Mouse (Mus musculus): ENCODE measurements around the gene Olfr319. TPM values are rescaled to one million over a fixed set of nuclear protein-coding genes. Genes with fewer than 3 reads are reported as not detected.

Olfr319 gene
- polyA plus RNA-seq (2017; shearing (Covaris generic)), result not detected

DNA sequence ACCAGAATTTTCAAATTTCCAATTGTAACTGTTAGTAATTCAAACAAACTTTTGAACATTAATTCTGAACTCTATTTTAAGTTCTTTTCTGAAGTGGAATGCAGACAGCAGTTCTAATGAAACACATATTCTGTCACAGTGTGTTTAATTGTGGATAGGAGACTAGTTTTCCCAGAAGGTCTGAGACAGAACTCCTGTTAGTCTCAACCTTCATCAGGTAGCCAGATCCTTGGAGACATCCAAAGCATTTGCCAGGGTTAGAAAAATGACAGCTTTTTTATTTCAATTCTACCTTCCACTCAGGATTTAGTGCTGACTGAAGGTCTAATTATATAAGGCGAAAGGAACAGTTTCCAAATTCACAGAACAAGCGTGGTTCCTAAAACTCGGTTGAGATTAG, at the start of gene Olfr319:
TSS of gene Olfr319 (plus strand) at position 301 of the 400 bp plus-strand sequence.

DNA sequence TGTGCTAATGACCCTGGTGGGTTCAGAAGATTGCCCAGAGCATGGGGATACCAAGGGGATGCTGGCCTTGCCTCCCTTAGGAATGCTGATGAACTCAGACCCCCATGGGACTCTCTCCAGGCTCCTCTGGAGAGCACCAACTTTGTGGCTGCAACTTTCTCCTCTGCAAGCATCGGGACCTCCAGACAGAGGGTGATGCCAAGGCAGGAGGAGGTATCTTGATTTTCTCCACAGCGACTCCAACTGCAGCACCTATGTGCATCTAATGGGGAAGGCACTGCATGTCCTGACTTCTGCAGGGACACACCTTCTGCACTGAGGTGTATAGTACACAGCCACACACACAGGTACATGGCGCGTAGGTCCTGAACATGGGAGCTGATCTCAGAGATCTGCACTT, 40.4 kb upstream of the Olfr319 start, which contains the start of gene Olfr322:
TSS of gene Olfr322 (plus strand) at position 187 of the 400 bp plus-strand sequence.

DNA sequence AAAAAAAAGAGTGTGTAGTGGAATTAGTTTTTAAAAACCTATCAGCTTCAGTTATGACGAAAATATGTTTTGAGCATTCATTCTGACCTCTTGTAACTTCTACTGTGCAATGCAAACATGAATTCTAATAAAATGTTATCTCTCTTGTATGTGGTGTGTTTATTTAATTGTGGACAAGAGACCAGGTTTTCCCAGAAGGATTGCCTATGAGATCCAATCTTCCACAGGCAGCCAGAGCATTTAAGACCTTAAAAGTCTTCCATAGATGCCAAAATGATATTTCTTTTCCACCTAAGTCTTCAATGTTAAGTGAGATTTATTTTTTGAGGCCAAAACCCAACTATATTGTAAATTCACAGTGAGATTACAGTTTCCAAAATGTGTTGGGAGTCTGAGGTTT, 18.2 kb upstream of the Olfr319 start, which contains the start of gene Olfr320:
TSS of gene Olfr320 (plus strand) at position 301 of the 400 bp plus-strand sequence.

DNA sequence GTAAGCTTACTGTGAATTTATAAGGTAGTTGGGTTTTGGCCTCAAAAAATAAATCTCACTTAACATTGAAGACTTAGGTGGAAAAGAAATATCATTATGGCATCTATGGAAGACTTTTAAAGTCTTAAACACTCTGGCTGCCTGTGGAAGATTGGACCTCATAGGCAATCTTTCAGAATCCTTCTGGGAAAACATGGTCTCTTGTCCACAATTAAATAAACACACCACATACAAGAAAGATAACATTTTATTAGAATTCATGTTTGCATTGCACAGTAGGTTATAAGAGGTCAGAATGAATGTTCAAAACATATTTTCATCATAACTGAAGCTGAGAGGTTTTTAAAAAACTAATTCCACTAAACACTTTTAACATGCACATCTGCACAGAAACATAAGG, 25.0 kb downstream of the Olfr319 start, which contains the start of gene Olfr318:
TSS of gene Olfr318 (minus strand) at position 101 of the 400 bp plus-strand sequence.

DNA sequence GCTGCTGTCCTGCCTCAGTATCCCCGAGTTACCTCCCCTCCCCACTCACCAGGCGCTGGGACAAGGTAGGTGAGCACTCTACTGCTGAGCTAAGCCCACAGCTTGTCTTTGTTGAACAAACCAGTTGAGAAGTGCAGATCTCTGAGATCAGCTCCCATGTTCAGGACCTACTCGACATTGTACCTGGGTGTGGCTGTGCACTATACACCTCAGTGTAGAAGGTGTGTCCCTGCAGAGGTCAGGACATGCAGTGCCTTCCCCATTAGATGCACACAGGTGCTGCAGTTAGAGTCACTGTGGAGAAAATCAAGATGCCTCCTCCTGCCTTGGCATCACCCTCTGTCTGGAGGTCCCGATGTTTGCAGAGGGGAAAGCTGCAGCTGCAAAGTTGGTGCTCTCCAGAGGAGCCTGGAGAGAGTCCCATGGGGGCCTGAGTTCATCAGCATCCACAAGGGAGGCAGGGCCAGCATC, 39.9 kb downstream of the Olfr319 start, which contains the start of gene Olfr317:
TSS of gene Olfr317 (minus strand) at position 421 of the 471 bp plus-strand sequence.

DNA sequence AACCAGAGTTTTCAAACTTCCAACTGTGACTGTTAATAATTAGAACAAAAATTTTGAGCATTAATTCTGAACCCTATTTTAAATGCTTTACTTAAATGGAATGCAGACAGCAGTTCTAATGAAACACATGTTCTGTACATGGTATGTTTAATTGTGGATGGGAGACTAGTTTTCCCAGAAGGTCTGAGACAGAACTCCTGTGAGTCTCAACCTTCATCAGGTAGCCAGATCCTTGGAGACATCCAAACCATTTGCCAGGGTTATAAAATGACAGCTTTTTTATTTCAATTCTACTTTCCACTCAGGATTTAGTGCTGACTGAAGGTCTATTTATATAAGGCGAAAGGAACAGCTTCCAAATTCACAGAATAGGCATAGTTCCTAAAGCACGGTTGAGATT, 53.5 kb downstream of the Olfr319 start, which contains the start of gene Olfr316:
TSS of gene Olfr316 (plus strand) at position 301 of the 400 bp plus-strand sequence.

Other genes with a start within 250 kb of the Olfr319 start
- not detected for gene Lypd9, start 246.2 kb upstream of the Olfr319 start, polyA plus RNA-seq (2017; shearing (Covaris generic))
- not detected for gene Olfr30, start 236.9 kb upstream of the Olfr319 start, polyA plus RNA-seq (2017; shearing (Covaris generic))
- gene Olfr332, start 206.6 kb upstream of the Olfr319 start, polyA plus RNA-seq (2017; shearing (Covaris generic)), result not detected
- gene Olfr331, start 196.6 kb upstream of the Olfr319 start, polyA plus RNA-seq (2017; shearing (Covaris generic)), result not detected
- 0.41 TPM for gene Olfr330, start 164.3 kb upstream of the Olfr319 start, polyA plus RNA-seq (2017; shearing (Covaris generic))
- not detected for gene Olfr329-ps, start 152.7 kb upstream of the Olfr319 start, polyA plus RNA-seq (2017; shearing (Covaris generic))
- gene Olfr328, start 143.5 kb upstream of the Olfr319 start, polyA plus RNA-seq (2017; shearing (Covaris generic)), result 0.19 TPM
- not detected for gene Olfr224, start 128.6 kb upstream of the Olfr319 start, polyA plus RNA-seq (2017; shearing (Covaris generic))
- not detected for gene Olfr325, start 121.4 kb upstream of the Olfr319 start, polyA plus RNA-seq (2017; shearing (Covaris generic))
- not detected for gene Olfr324, start 104.0 kb upstream of the Olfr319 start, polyA plus RNA-seq (2017; shearing (Covaris generic))
- not detected for gene 2210407C18Rik, start 83.1 kb upstream of the Olfr319 start, polyA plus RNA-seq (2017; shearing (Covaris generic))
- not detected for gene Olfr323, start 68.7 kb upstream of the Olfr319 start, polyA plus RNA-seq (2017; shearing (Covaris generic))
- not detected for gene Trim58, start 58.7 kb upstream of the Olfr319 start, polyA plus RNA-seq (2017; shearing (Covaris generic))
- gene Olfr322, start 40.4 kb upstream of the Olfr319 start, polyA plus RNA-seq (2017; shearing (Covaris generic)), result not detected
- gene Olfr320, start 18.1 kb upstream of the Olfr319 start, polyA plus RNA-seq (2017; shearing (Covaris generic)), result not detected
- not detected for gene Olfr318, start 24.9 kb downstream of the Olfr319 start, polyA plus RNA-seq (2017; shearing (Covaris generic))
- not detected for gene Olfr317, start 40.0 kb downstream of the Olfr319 start, polyA plus RNA-seq (2017; shearing (Covaris generic))
- gene Olfr316, start 53.6 kb downstream of the Olfr319 start, polyA plus RNA-seq (2017; shearing (Covaris generic)), result not detected
- not detected for gene Olfr315, start 74.0 kb downstream of the Olfr319 start, polyA plus RNA-seq (2017; shearing (Covaris generic))
- not detected for gene Olfr314, start 83.8 kb downstream of the Olfr319 start, polyA plus RNA-seq (2017; shearing (Covaris generic))
- not detected for gene Fam183b, start 102.8 kb downstream of the Olfr319 start, polyA plus RNA-seq (2017; shearing (Covaris generic))
- gene Olfr313, start 115.8 kb downstream of the Olfr319 start, polyA plus RNA-seq (2017; shearing (Covaris generic)), result not detected
- gene Olfr312, start 130.1 kb downstream of the Olfr319 start, polyA plus RNA-seq (2017; shearing (Covaris generic)), result 0.12 TPM
- not detected for gene Olfr311, start 140.1 kb downstream of the Olfr319 start, polyA plus RNA-seq (2017; shearing (Covaris generic))
- 1.7 TPM for gene Gm12258, start 148.0 kb downstream of the Olfr319 start, polyA plus RNA-seq (2017; shearing (Covaris generic))
- gene 2810021J22Rik, start 168.1 kb downstream of the Olfr319 start, polyA plus RNA-seq (2017; shearing (Covaris generic)), result 3.0 TPM
- gene Zfp39, start 205.1 kb downstream of the Olfr319 start, polyA plus RNA-seq (2017; shearing (Covaris generic)), result 3.0 TPM
- gene Btnl10, start 218.7 kb downstream of the Olfr319 start, polyA plus RNA-seq (2017; shearing (Covaris generic)), result not detected
- gene Rnf187, start 239.8 kb downstream of the Olfr319 start, polyA plus RNA-seq (2017; shearing (Covaris generic)), result 199 TPM
- gene Hist3h2ba, start 249.8 kb downstream of the Olfr319 start, polyA plus RNA-seq (2017; shearing (Covaris generic)), result 13.5 TPM

All from effector memory CD4-positive, alpha-beta T cell, adult 5 months (primary cell).